Mouse (Mus musculus): ENCODE results near the gene Sgsm2. TPM values are rescaled to one million over a fixed set of nuclear protein-coding genes. Genes with fewer than 3 reads are reported as not detected.

Gene Sgsm2
- polyA plus RNA-seq, 1 experiment from 2014 or later = 27.3 TPM

GRCm38 (mm10) chr11:74831606-74832451, 65.0 kb downstream of the Sgsm2 start:
- Histone ChIP-seq H3K4me1 (peaks cover 55% of the 10 kb centered on the region), H3K9me3 (replicated peaks) (no peaks in the 10 kb centered on the region), H3K9ac (replicated peaks) (peak overlapping the region; percentile 94), H3K27me3 (replicated peaks) (no peaks in the 10 kb centered on the region), H3K27ac (replicated peaks) (peak overlapping the region; percentile 97), H3K4me3 (replicated peaks) (peak overlapping the region; percentile 99), H3K4me2 (peak overlapping the region; percentile 90), H3K36me3 (no peaks in the 10 kb centered on the region)
- ATAC-seq (ENCODE audit: low FRiP score) = peak; percentile 74
- under 1% methylated on average over 61 of the region's 61 CpGs for WGBS

- H3K4me2 ChIP-seq = peak overlapping the region; percentile 90
- ATAC-seq (ENCODE audit: low FRiP score) = peak; percentile 7; the same call in 1 of the 2 replicates
- peaks cover 51% of the 10 kb centered on the region for H3K4me1 ChIP-seq
- WGBS = under 1% methylated on average over 35 of the region's 35 CpGs
- no peaks in the 10 kb centered on the region for H3K9me3 ChIP-seq (replicated peaks)
- H3K36me3 ChIP-seq = no peaks in the 10 kb centered on the region
- H3K27ac ChIP-seq (replicated peaks) = peak overlapping the region; percentile 97
- H3K4me3 ChIP-seq (replicated peaks) = peak overlapping the region; percentile 99
- H3K27me3 ChIP-seq (replicated peaks) = no peaks in the 10 kb centered on the region
- peak overlapping the region; percentile 94 for H3K9ac ChIP-seq (replicated peaks)
These were observed 65.7 kb downstream of the Sgsm2 start for GRCm38 (mm10) chr11:74831191-74831605.

- under 1% methylated on average over 70 of the region's 70 CpGs for WGBS
These were observed 66.4 kb downstream of the Sgsm2 start, which contains the start of gene Mnt for GRCm38 (mm10) chr11:74830256-74831161. TSS of gene Mnt (plus strand) at chr11:74830920.

GRCm38 (mm10) chr11:74829812-74830211, 67.0 kb downstream of the Sgsm2 start:
- Histone ChIP-seq H3K4me2 (peak overlapping the region; percentile 90), H3K4me1 (peaks cover 40% of the 10 kb centered on the region), H3K27ac (replicated peaks) (peak overlapping the region; percentile 97), H3K36me3 (no peaks in the 10 kb centered on the region), H3K9me3 (replicated peaks) (no peaks in the 10 kb centered on the region), H3K27me3 (replicated peaks) (no peaks in the 10 kb centered on the region), H3K4me3 (replicated peaks) (peak overlapping the region; percentile 99), H3K9ac (replicated peaks) (peak overlapping the region; percentile 42; the same call in 1 of the 2 replicates)
- ATAC-seq (ENCODE audit: low FRiP score) = peak; percentile 28; the same call in 1 of the 2 replicates
- 0% methylated on average over 20 of the region's 20 CpGs for WGBS

More at GRCm38 (mm10) chr11:74830256-74831161, 66.4 kb downstream of the Sgsm2 start, which contains the start of gene Mnt:
- peaks cover 44% of the 10 kb centered on the region for H3K4me1 ChIP-seq
- peak within 1 kb of the TSS; percentile 99 for H3K4me3 ChIP-seq (replicated peaks)
- H3K27ac ChIP-seq (replicated peaks) = peak within 1 kb of the TSS; percentile 97
- H3K27me3 ChIP-seq (replicated peaks) = no peaks in the 10 kb centered on the region
- no peaks in the 10 kb centered on the region for H3K36me3 ChIP-seq
- peak within 1 kb of the TSS; percentile 94 for H3K9ac ChIP-seq (replicated peaks)
- ATAC-seq (ENCODE audit: low FRiP score) = peak; percentile 89
- H3K4me2 ChIP-seq = peak within 1 kb of the TSS; percentile 90
- no peaks in the 10 kb centered on the region for H3K9me3 ChIP-seq (replicated peaks)

GRCm38 (mm10) chr11:74828965-74829550, 67.8 kb downstream of the Sgsm2 start:
- Histone ChIP-seq H3K4me1 (peaks cover 33% of the 10 kb centered on the region), H3K9ac (replicated peaks) (0 out of 2 replicates have a peak overlapping the region, but pooled peaks have one; percentile 42), H3K27ac (replicated peaks) (peak overlapping the region; percentile 97), H3K9me3 (replicated peaks) (no peaks in the 10 kb centered on the region), H3K4me3 (replicated peaks) (peak overlapping the region; percentile 99), H3K36me3 (no peaks in the 10 kb centered on the region), H3K4me2 (peak overlapping the region; percentile 90), H3K27me3 (replicated peaks) (no peaks in the 10 kb centered on the region)
- ATAC-seq (ENCODE audit: low FRiP score) = no peak
- 10% methylated on average over 11 of the region's 11 CpGs for WGBS

GRCm38 (mm10) chr11:74828404-74828931, 68.4 kb downstream of the Sgsm2 start:
- WGBS = 25% methylated on average over 2 of the region's 2 CpGs
- Histone ChIP-seq H3K9ac (replicated peaks) (no peak overlapping the region), H3K4me2 (no peak overlapping the region), H3K27me3 (replicated peaks) (no peaks in the 10 kb centered on the region), H3K9me3 (replicated peaks) (no peaks in the 10 kb centered on the region), H3K4me1 (peaks cover 27% of the 10 kb centered on the region), H3K4me3 (replicated peaks) (no peak overlapping the region), H3K27ac (replicated peaks) (no peak overlapping the region), H3K36me3 (no peaks in the 10 kb centered on the region)
- no peak for ATAC-seq (ENCODE audit: low FRiP score)

- Histone ChIP-seq H3K27ac (replicated peaks) (no peak overlapping the region), H3K4me1 (peaks cover 21% of the 10 kb centered on the region), H3K4me2 (no peak overlapping the region), H3K36me3 (no peaks in the 10 kb centered on the region), H3K9me3 (replicated peaks) (no peaks in the 10 kb centered on the region), H3K9ac (replicated peaks) (no peak overlapping the region), H3K27me3 (replicated peaks) (no peaks in the 10 kb centered on the region), H3K4me3 (replicated peaks) (no peak overlapping the region)
- no peak for ATAC-seq (ENCODE audit: low FRiP score)
- WGBS = 79% methylated on average over 7 of the region's 7 CpGs
These were observed 69.0 kb downstream of the Sgsm2 start for GRCm38 (mm10) chr11:74827791-74828403.

- Histone ChIP-seq H3K9ac (replicated peaks) (no peak overlapping the region), H3K4me2 (no peak overlapping the region), H3K4me1 (peaks cover 15% of the 10 kb centered on the region), H3K27ac (replicated peaks) (no peak overlapping the region), H3K36me3 (no peaks in the 10 kb centered on the region), H3K4me3 (replicated peaks) (no peak overlapping the region), H3K27me3 (replicated peaks) (no peaks in the 10 kb centered on the region), H3K9me3 (replicated peaks) (no peaks in the 10 kb centered on the region)
- WGBS = 92% methylated on average over 5 of the region's 5 CpGs
- ATAC-seq (ENCODE audit: low FRiP score) = no peak
These were observed 70.2 kb downstream of the Sgsm2 start for GRCm38 (mm10) chr11:74826702-74827101.

- no peaks in the 10 kb centered on the region for H3K36me3 ChIP-seq
- H3K4me1 ChIP-seq = peaks cover 15% of the 10 kb centered on the region
- H3K9me3 ChIP-seq (replicated peaks) = no peaks in the 10 kb centered on the region
- H3K4me2 ChIP-seq = no peak overlapping the region
- no peaks in the 10 kb centered on the region for H3K27me3 ChIP-seq (replicated peaks)
- H3K27ac ChIP-seq (replicated peaks) = no peak overlapping the region
- ATAC-seq (ENCODE audit: low FRiP score) = no peak
- H3K4me3 ChIP-seq (replicated peaks) = no peak overlapping the region
- H3K9ac ChIP-seq (replicated peaks) = no peak overlapping the region
- WGBS = 67% methylated on average over 7 of the region's 7 CpGs
These were observed 70.7 kb downstream of the Sgsm2 start for GRCm38 (mm10) chr11:74826151-74826550.

GRCm38 (mm10) chr11:74822746-74823440, 74.0 kb downstream of the Sgsm2 start:
- no peak for ATAC-seq (ENCODE audit: low FRiP score)
- Histone ChIP-seq H3K9ac (replicated peaks) (no peak overlapping the region), H3K27me3 (replicated peaks) (no peaks in the 10 kb centered on the region), H3K27ac (replicated peaks) (no peak overlapping the region), H3K4me3 (replicated peaks) (no peak overlapping the region), H3K36me3 (peaks cover 15% of the 10 kb centered on the region), H3K9me3 (replicated peaks) (no peaks in the 10 kb centered on the region), H3K4me2 (no peak overlapping the region), H3K4me1 (no peaks in the 10 kb centered on the region)
- 86% methylated on average over 7 of the region's 7 CpGs for WGBS

Measured in neural tube, embryonic 15.5 days (tissue).